Comparison of ENCODE assay signal across 30 mouse cellular contexts in genomic region chr7:31031731-31032130, GRCm38 (mm10). TPM values are rescaled to one million over a fixed set of nuclear protein-coding genes. Genes with fewer than 3 reads are reported as not detected.
A peak's percentile ranks its signal among the peaks of the same experiment; 100 is the strongest.
DNase-seq lines count a peak whose midpoint lies in the region; ATAC-seq and TF ChIP-seq lines count a peak whose summit lies in the region.
"Had no signal": no experiment of that assay in that cellular context is flagged by ENCODE, and none has a peak within 500 bp of the region (broad histone marks: within the 10 kb centered on the region; RNA-seq: fewer than 3 reads in every experiment).

No protein-coding gene starts in this region.

- H3K27me3 ChIP-seq in liver, postnatal 0 days (ENCODE audit: insufficient read depth, low read length): no peaks in the 10 kb centered on the region
- H3K27me3 ChIP-seq in liver, embryonic 11.5 days (replicated peaks; ENCODE audit: control insufficient read depth, insufficient read depth, low read length): no peaks in the 10 kb centered on the region
- H3K27me3 ChIP-seq: embryonic facial prominence, embryonic 15.5 days; hindbrain, embryonic 15.5 days; intestine, embryonic 15.5 days; limb, embryonic 15.5 days; megakaryocyte, embryonic 14.5 days; midbrain, embryonic 13.5 days; neural tube, embryonic 12.5 days; stomach, embryonic 15.5 days had no signal

- H3K27ac ChIP-seq in liver, postnatal 0 days (ENCODE audit: low read depth): peak overlapping the region; percentile 25; the same call in 1 of the 2 replicates
- H3K27ac ChIP-seq in liver, embryonic 11.5 days (ENCODE audit: low read depth, low read length): no peak overlapping the region
- H3K27ac ChIP-seq in bone marrow, adult 2 months (ENCODE audit: control insufficient read depth, insufficient read depth, low read depth, low read length, poor library complexity): peak overlapping the region; percentile 94
- H3K27ac ChIP-seq: embryonic facial prominence, embryonic 15.5 days; gastrocnemius, adult 2 months; heart, embryonic 10.5 days; hindbrain, embryonic 15.5 days; intestine, embryonic 15.5 days; limb, embryonic 15.5 days; midbrain, embryonic 13.5 days; neural tube, embryonic 12.5 days; stomach, embryonic 15.5 days had no signal

- no peaks in the 10 kb centered on the region for H3K9me3 ChIP-seq in liver, postnatal 0 days (ENCODE audit: low read length)
- no peaks in the 10 kb centered on the region for H3K9me3 ChIP-seq in liver, embryonic 11.5 days (ENCODE audit: control insufficient read depth, low read length)
- H3K9me3 ChIP-seq: embryonic facial prominence, embryonic 15.5 days; heart, embryonic 10.5 days; hindbrain, embryonic 15.5 days; intestine, embryonic 15.5 days; limb, embryonic 15.5 days; midbrain, embryonic 13.5 days; neural tube, embryonic 12.5 days; stomach, embryonic 15.5 days had no signal

- TF ChIP-seq CTCF in liver, postnatal 0 days (IDR thresholded peaks at IDR 0.05; ENCODE audit: low read depth): no peak
- no peak for TF ChIP-seq CTCF in bone marrow, adult 2 months (IDR thresholded peaks at IDR 0.05; ENCODE audit: control insufficient read depth, insufficient read depth, low read length)

- H3K4me2 ChIP-seq in liver, postnatal 0 days (ENCODE audit: low read depth, low read length): no peak overlapping the region
- H3K4me2 ChIP-seq in liver, embryonic 11.5 days: no peak overlapping the region
- H3K4me2 ChIP-seq: embryonic facial prominence, embryonic 15.5 days; hindbrain, embryonic 15.5 days; intestine, embryonic 15.5 days; limb, embryonic 15.5 days; lung, embryonic 14.5 days; midbrain, embryonic 13.5 days; neural tube, embryonic 12.5 days; stomach, embryonic 15.5 days had no signal

- H3K9ac ChIP-seq in liver, postnatal 0 days (replicated peaks): no peak overlapping the region
- no peak overlapping the region for H3K9ac ChIP-seq in liver, embryonic 11.5 days (ENCODE audit: low read depth, low read length)
- H3K9ac ChIP-seq: embryonic facial prominence, embryonic 15.5 days; hindbrain, embryonic 15.5 days; intestine, embryonic 15.5 days; limb, embryonic 15.5 days; lung, embryonic 14.5 days; midbrain, embryonic 13.5 days; neural tube, embryonic 12.5 days; stomach, embryonic 15.5 days had no signal

- intact Hi-C loops in left cerebral cortex, postnatal 36 days (cut with DNase I): no loop called here

- H3K4me1 ChIP-seq in liver, postnatal 0 days (ENCODE audit: insufficient read depth): peaks cover 13% of the 10 kb centered on the region
- H3K4me1 ChIP-seq in liver, embryonic 11.5 days (replicated peaks; ENCODE audit: control insufficient read depth, insufficient read depth, low read length): no peaks in the 10 kb centered on the region; the same call in 1 of the 2 replicates
- peaks cover 17% of the 10 kb centered on the region for H3K4me1 ChIP-seq in bone marrow, adult 2 months (ENCODE audit: control insufficient read depth, insufficient read depth, low read length)
- H3K4me1 ChIP-seq: embryonic facial prominence, embryonic 15.5 days; heart, embryonic 10.5 days; hindbrain, embryonic 15.5 days; intestine, embryonic 15.5 days; limb, embryonic 15.5 days; midbrain, embryonic 13.5 days; neural tube, embryonic 12.5 days; stomach, embryonic 15.5 days had no signal

- TF ChIP-seq EP300 in liver, postnatal 0 days (IDR thresholded peaks at IDR 0.05; ENCODE audit: low read depth): peak; percentile 39; the same call in 1 of the 2 replicates

- DNase-seq in liver, postnatal 0 days: peak; percentile 63
- DNase-seq in liver, embryonic 11.5 days (ENCODE audit: low spot score): no peak
- peak; percentile 74 for DNase-seq in CD4-positive helper T cell, adult 2 months (ENCODE audit: low read depth, low spot score)
- no peak for DNase-seq in cerebellum, adult 18-20 months
- no peak for DNase-seq in left cerebral cortex, postnatal 36 days (ENCODE audit: low spot score in 2 of 2)
- no peak for DNase-seq in spleen, postnatal 36 days (ENCODE audit: low spot score in 2 of 2)
- DNase-seq: cerebellum, adult 2 months; cerebellum, postnatal 36 days; gastrocnemius, adult 2 months; kidney, adult 9 months; kidney, postnatal 36 days; left cerebral cortex, postnatal 4 days; lung, embryonic 14.5 days; retina, postnatal 1 day; right cerebral cortex, postnatal 25 days; spleen, adult 18-20 months; thymus, postnatal 4 days had no signal

- TF ChIP-seq POLR2A in bone marrow, adult 2 months (IDR thresholded peaks at IDR 0.05; ENCODE audit: borderline replicate concordance, control insufficient read depth, low read depth, low read length): no peak

- no peak overlapping the region for H3K4me3 ChIP-seq in liver, postnatal 0 days (ENCODE audit: low read depth, low read length)
- no peak overlapping the region for H3K4me3 ChIP-seq in liver, embryonic 11.5 days (ENCODE audit: low read depth, low read length)
- no peak overlapping the region for H3K4me3 ChIP-seq in bone marrow, adult 2 months (replicated peaks; ENCODE audit: control insufficient read depth, low read depth, low read length)
- H3K4me3 ChIP-seq: embryonic facial prominence, embryonic 15.5 days; gastrocnemius, adult 2 months; heart, embryonic 10.5 days; hindbrain, embryonic 15.5 days; intestine, embryonic 15.5 days; limb, embryonic 15.5 days; midbrain, embryonic 13.5 days; neural tube, embryonic 12.5 days; stomach, embryonic 15.5 days had no signal

- 44% methylated on average over 7 of the region's 7 CpGs for WGBS in liver, postnatal 0 days (ENCODE audit: insufficient replicate concordance)
- WGBS in liver, embryonic 11.5 days: 69% methylated on average over 7 of the region's 7 CpGs
- WGBS in bone marrow, adult 2 months: 31% methylated on average over 7 of the region's 7 CpGs

- no peaks in the 10 kb centered on the region for H3K36me3 ChIP-seq in liver, postnatal 0 days (replicated peaks; ENCODE audit: insufficient read depth, low read length)
- H3K36me3 ChIP-seq in liver, embryonic 11.5 days (ENCODE audit: control insufficient read depth, insufficient read depth, low read length): no peaks in the 10 kb centered on the region
- H3K36me3 ChIP-seq: embryonic facial prominence, embryonic 15.5 days; heart, embryonic 10.5 days; hindbrain, embryonic 15.5 days; intestine, embryonic 15.5 days; limb, embryonic 15.5 days; midbrain, embryonic 13.5 days; neural tube, embryonic 12.5 days; stomach, embryonic 15.5 days had no signal

- peak; percentile 47 for ATAC-seq in liver, postnatal 0 days
- no peak for ATAC-seq in liver, embryonic 11.5 days (replicated peaks; ENCODE audit: low FRiP score)
- ATAC-seq in megakaryocyte, adult 5-6 weeks (ENCODE audit: poor library complexity, severe bottlenecking): peak; percentile 68
- ATAC-seq: forebrain, embryonic 14.5 days; intestine, embryonic 15.5 days; midbrain, embryonic 13.5 days had no signal

RNA-seq across cellular contexts. Expression of gene Fxyd5, which starts 10.6 kb away (rescaled TPM):
- 25.8 and 29.4 TPM in 2 replicates for polyA plus RNA-seq in liver, postnatal 0 days (2015; fragmentation: Nextera tagmentation; extraction: Ambion mirVana)
- 28.1 and 31.1 TPM in 2 replicates for polyA plus RNA-seq in liver, embryonic 11.5 days (2014; fragmentation: Nextera tagmentation; extraction: Ambion mirVana)
- 85.0 and 239 TPM in 2 replicates for polyA plus RNA-seq in bone marrow, adult 2 months (2011; ENCODE audit: insufficient read depth, insufficient read length, low replicate concordance, missing spikeins)
- total RNA-seq in megakaryocyte, adult 5-6 weeks (2015): 1,077 and 1,092 TPM in 2 replicates
- 807 and 874 TPM in 2 replicates for total RNA-seq in megakaryocyte, adult 5-6 weeks (2017)
- 10 to 100 TPM; 19.8 to 39.0 TPM for total RNA-seq in left cerebral cortex, postnatal 36 days (2021)

RNA-seq across cellular contexts. Expression of gene Fxyd7, which starts 19.5 kb away (rescaled TPM):
- 0.16 TPM in 1 of 2 replicates, not detected in the other for polyA plus RNA-seq in liver, postnatal 0 days (2015; fragmentation: Nextera tagmentation; extraction: Ambion mirVana)
- 1.9 and 2.6 TPM in 2 replicates for polyA plus RNA-seq in liver, embryonic 11.5 days (2014; fragmentation: Nextera tagmentation; extraction: Ambion mirVana)
- not detected in 2 replicates for polyA plus RNA-seq in bone marrow, adult 2 months (2011; ENCODE audit: insufficient read depth, insufficient read length, low replicate concordance, missing spikeins)
- total RNA-seq in megakaryocyte, adult 5-6 weeks (2015): not detected in 2 replicates
- 0.51 TPM in 1 of 2 replicates, not detected in the other for total RNA-seq in megakaryocyte, adult 5-6 weeks (2017)
- total RNA-seq in left cerebral cortex, postnatal 36 days (2021): 100 to 1,000 TPM; 184 to 245 TPM

RNA-seq across cellular contexts. Expression of gene Fxyd1, which starts 25.3 kb away (rescaled TPM):
- 300 and 302 TPM in 2 replicates for polyA plus RNA-seq in liver, postnatal 0 days (2015; fragmentation: Nextera tagmentation; extraction: Ambion mirVana)
- polyA plus RNA-seq in liver, embryonic 11.5 days (2014; fragmentation: Nextera tagmentation; extraction: Ambion mirVana): 23.5 and 35.8 TPM in 2 replicates
- polyA plus RNA-seq in bone marrow, adult 2 months (2011; ENCODE audit: insufficient read depth, insufficient read length, low replicate concordance, missing spikeins): 7.8 and 16.2 TPM in 2 replicates
- total RNA-seq in megakaryocyte, adult 5-6 weeks (2015): 0.46 TPM in 1 of 2 replicates, not detected in the other
- not detected in 2 replicates for total RNA-seq in megakaryocyte, adult 5-6 weeks (2017)
- total RNA-seq in left cerebral cortex, postnatal 36 days (2021): 10 to 100 TPM; 75.9 to 86.2 TPM

RNA-seq across cellular contexts. Expression of gene Lgi4, which starts 27.4 kb away (rescaled TPM):
- 0.11 TPM in 1 of 2 replicates, not detected in the other for polyA plus RNA-seq in liver, postnatal 0 days (2015; fragmentation: Nextera tagmentation; extraction: Ambion mirVana)
- 0.30 and 0.45 TPM in 2 replicates for polyA plus RNA-seq in liver, embryonic 11.5 days (2014; fragmentation: Nextera tagmentation; extraction: Ambion mirVana)
- 0.23 and 2.3 TPM in 2 replicates for polyA plus RNA-seq in bone marrow, adult 2 months (2011; ENCODE audit: insufficient read depth, insufficient read length, low replicate concordance, missing spikeins)
- 0.13 TPM in 1 of 2 replicates, not detected in the other for total RNA-seq in megakaryocyte, adult 5-6 weeks (2015)
- total RNA-seq in megakaryocyte, adult 5-6 weeks (2017): 0.07 TPM in 1 of 2 replicates, not detected in the other
- total RNA-seq in left cerebral cortex, postnatal 36 days (2021): 10 to 100 TPM; 27.4 to 28.7 TPM
- total RNA-seq: hematopoietic stem cell, adult 5-6 weeks had no signal

RNA-seq across cellular contexts. Expression of gene Fxyd3, which starts 44.8 kb away (rescaled TPM):
- 3.4 TPM in 2 replicates for polyA plus RNA-seq in liver, postnatal 0 days (2015; fragmentation: Nextera tagmentation; extraction: Ambion mirVana)
- 1.2 and 1.7 TPM in 2 replicates for polyA plus RNA-seq in liver, embryonic 11.5 days (2014; fragmentation: Nextera tagmentation; extraction: Ambion mirVana)
- not detected in 2 replicates for polyA plus RNA-seq in bone marrow, adult 2 months (2011; ENCODE audit: insufficient read depth, insufficient read length, low replicate concordance, missing spikeins)
- total RNA-seq in megakaryocyte, adult 5-6 weeks (2015): not detected in 2 replicates
- not detected in 2 replicates for total RNA-seq in megakaryocyte, adult 5-6 weeks (2017)
- not detected for total RNA-seq in left cerebral cortex, postnatal 36 days (2021)
- total RNA-seq: hematopoietic stem cell, adult 5-6 weeks; left cerebral cortex, postnatal 4 days had no signal
- polyA plus RNA-seq: forebrain, embryonic 14.5 days had no signal

Comparison
In these comparisons a context has a peak if more than half of its experiments do, and no peak if none do; other contexts are left out.
1. DNase-seq: peak in liver, postnatal 0 days (single experiment) and CD4-positive helper T cell, adult 2 months (single experiment); none in liver, embryonic 11.5 days (single experiment), cerebellum, adult 18-20 months (0 of 2), left cerebral cortex, postnatal 36 days (0 of 2) and spleen, postnatal 36 days (0 of 2).